Mouse (Mus musculus): ENCODE measurements at regions not wholly inside any gene's neighbourhood (a gene's known extent, or its start where the extent isn't known, plus 50 kb on each side); places are given as distances from the start of the nearest gene placed in this dataset.

- DNase-seq, result no peak
These were observed 256.4 kb downstream of the Prdm2 start for GRCm38 (mm10) chr4:142956376-142956775.

- no peak for DNase-seq
These were observed 259.1 kb downstream of the Prdm2 start for GRCm38 (mm10) chr4:142953724-142954123.

- no peak for DNase-seq
These were observed 259.9 kb downstream of the Prdm2 start for GRCm38 (mm10) chr4:142952879-142953278.

GRCm38 (mm10) chr4:142947673-142948072 is 265.1 kb downstream of the Prdm2 start:
- DNase-seq, result no peak

- no peak for DNase-seq
These were observed 279.2 kb downstream of the Prdm2 start for GRCm38 (mm10) chr4:142933627-142934026.

- no peak for DNase-seq
These were observed 283.6 kb downstream of the Prdm2 start for GRCm38 (mm10) chr4:142929245-142929644.

GRCm38 (mm10) chr4:142927328-142928108 is 285.3 kb downstream of the Prdm2 start:
- no peak for DNase-seq

- DNase-seq, result no peak
These were observed 287.7 kb downstream of the Prdm2 start for GRCm38 (mm10) chr4:142925111-142925510.

- DNase-seq, result no peak
These were observed 303.3 kb downstream of the Prdm2 start for GRCm38 (mm10) chr4:142909355-142909947.

- no peak for DNase-seq
These were observed 304.0 kb downstream of the Prdm2 start for GRCm38 (mm10) chr4:142908782-142909181.

GRCm38 (mm10) chr4:142903356-142904032 is 309.3 kb downstream of the Prdm2 start:
- no peak for DNase-seq

GRCm38 (mm10) chr4:142900792-142901191 is 312.0 kb downstream of the Prdm2 start:
- DNase-seq, result no peak

- DNase-seq, result no peak
These were observed 313.8 kb downstream of the Prdm2 start for GRCm38 (mm10) chr4:142898994-142899393.

- no peak for DNase-seq
These were observed 322.1 kb downstream of the Prdm2 start for GRCm38 (mm10) chr4:142890711-142891110.

- no peak for DNase-seq
These were observed 323.9 kb downstream of the Prdm2 start for GRCm38 (mm10) chr4:142888891-142889290.

- DNase-seq, result no peak
These were observed 324.9 kb downstream of the Prdm2 start for GRCm38 (mm10) chr4:142887876-142888275.

- peak; percentile 70 for DNase-seq
These were observed 332.5 kb downstream of the Prdm2 start for GRCm38 (mm10) chr4:142880323-142880759.

GRCm38 (mm10) chr4:142876151-142876550 is 336.6 kb downstream of the Prdm2 start:
- no peak for DNase-seq

- DNase-seq, result no peak
These were observed 337.7 kb downstream of the Prdm2 start for GRCm38 (mm10) chr4:142875105-142875504.

- no peak for DNase-seq
These were observed 346.5 kb downstream of the Prdm2 start for GRCm38 (mm10) chr4:142866341-142866740.

- DNase-seq, result no peak
These were observed 347.2 kb downstream of the Prdm2 start for GRCm38 (mm10) chr4:142865593-142865992.

GRCm38 (mm10) chr4:142863939-142864338 is 348.9 kb downstream of the Prdm2 start:
- DNase-seq, result no peak

- no peak for DNase-seq
These were observed 352.4 kb downstream of the Prdm2 start for GRCm38 (mm10) chr4:142860441-142860840.

GRCm38 (mm10) chr4:142856626-142857025 is 356.2 kb downstream of the Prdm2 start:
- peak; percentile 57 for DNase-seq
